Mouse (Mus musculus): Measurements from ENCODE around the gene Grm1.

GRCm38 (mm10) chr10:10888521-10888920 lies 193.6 kb downstream of the Grm1 start:
- TF ChIP-seq CTCF (IDR thresholded peaks at IDR 0.05; ENCODE audit: extremely low read depth, insufficient read length, insufficient replicate concordance, low read depth, low read length) (no peak), POLR2A (IDR thresholded peaks at IDR 0.05; ENCODE audit: low read depth, low read length) (no peak)
